Mouse (Mus musculus): Measurements from ENCODE around the gene Olfr1378. TPM values are rescaled to one million over a fixed set of nuclear protein-coding genes. Genes with fewer than 3 reads are reported as not detected.

Gene Olfr1378
- polyA plus RNA-seq, 1 experiment from 2014 or later = not detected

DNA sequence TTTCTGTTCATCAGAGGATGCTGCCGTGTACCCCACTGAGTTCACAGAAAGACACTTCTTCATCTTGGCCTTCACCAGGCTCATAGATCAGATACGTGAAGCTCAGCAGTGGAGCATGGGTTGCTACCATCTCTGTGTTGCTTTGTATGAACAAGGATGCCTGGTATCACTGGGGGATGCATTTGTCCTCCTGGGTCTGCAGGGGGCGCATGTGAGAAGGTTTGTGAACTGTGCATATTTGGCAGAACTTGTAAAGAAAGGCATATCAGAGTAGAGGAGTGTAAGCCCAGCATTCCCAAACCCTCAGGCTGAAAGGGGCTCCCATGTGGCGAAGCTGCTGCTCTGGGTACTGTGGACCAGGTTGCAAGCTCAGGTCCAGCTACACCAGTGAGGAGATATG is 10.9 kb downstream of the Olfr1378 start:
- no peaks in the 10 kb centered on the region for H3K27me3 ChIP-seq (replicated peaks; ENCODE audit: control insufficient read depth, insufficient read depth, low read length)
- H3K4me3 ChIP-seq (ENCODE audit: low read depth, low read length) = no peak overlapping the region
- H3K4me1 ChIP-seq (replicated peaks; ENCODE audit: control insufficient read depth, insufficient read depth, low read length) = no peaks in the 10 kb centered on the region
- H3K9ac ChIP-seq (ENCODE audit: low read depth, low read length) = no peak overlapping the region
- TF ChIP-seq CTCF (IDR thresholded peaks at IDR 0.05; ENCODE audit: low read depth) = peak; percentile 23; the same call in 1 of the 2 replicates
- no peaks in the 10 kb centered on the region for H3K36me3 ChIP-seq (ENCODE audit: control insufficient read depth, insufficient read depth)
- H3K27ac ChIP-seq (ENCODE audit: low read depth, low read length) = no peak overlapping the region
- no peak for ATAC-seq
- H3K9me3 ChIP-seq (ENCODE audit: control insufficient read depth) = no peaks in the 10 kb centered on the region
- 65% methylated on average over 4 of the region's 4 CpGs for WGBS
- H3K4me2 ChIP-seq (replicated peaks; ENCODE audit: low read depth) = no peak overlapping the region

DNA sequence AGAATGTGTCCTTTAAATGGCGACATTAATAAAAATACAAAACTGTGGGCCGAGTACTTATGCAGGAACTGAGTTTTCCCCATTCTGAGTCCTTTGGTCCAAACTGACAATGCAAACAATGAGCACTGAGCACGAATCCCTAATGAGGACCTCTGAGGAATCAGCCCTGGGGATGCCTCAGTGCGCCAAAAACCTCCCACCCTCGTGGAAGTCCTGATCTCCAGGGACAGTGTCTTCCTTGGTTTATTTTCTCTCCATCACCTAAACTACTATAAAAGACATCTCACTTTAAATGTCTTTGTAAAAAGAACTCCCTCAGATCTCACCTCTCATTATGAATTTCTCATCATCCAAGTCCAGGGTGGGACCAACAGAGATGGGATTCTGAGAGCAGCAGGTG is 15.3 kb downstream of the Olfr1378 start, which contains the start of gene Olfr1377:
TSS of gene Olfr1377 (plus strand) at position 301 of the 400 bp plus-strand sequence.
- Histone ChIP-seq H3K27ac (ENCODE audit: low read depth, low read length) (no peak within 1 kb of the TSS), H3K27me3 (replicated peaks; ENCODE audit: control insufficient read depth, insufficient read depth, low read length) (no peaks in the 10 kb centered on the region), H3K9me3 (ENCODE audit: control insufficient read depth) (no peaks in the 10 kb centered on the region), H3K4me2 (replicated peaks; ENCODE audit: low read depth) (no peak within 1 kb of the TSS), H3K36me3 (ENCODE audit: control insufficient read depth, insufficient read depth) (no peaks in the 10 kb centered on the region), H3K9ac (ENCODE audit: low read depth, low read length) (no peak within 1 kb of the TSS), H3K4me1 (replicated peaks; ENCODE audit: control insufficient read depth, insufficient read depth, low read length) (no peaks in the 10 kb centered on the region), H3K4me3 (ENCODE audit: low read depth, low read length) (no peak within 1 kb of the TSS)
- 68% methylated on average over 5 of the region's 5 CpGs for WGBS
- no peak for ATAC-seq
- no peak for TF ChIP-seq CTCF (IDR thresholded peaks at IDR 0.05; ENCODE audit: low read depth)

DNA sequence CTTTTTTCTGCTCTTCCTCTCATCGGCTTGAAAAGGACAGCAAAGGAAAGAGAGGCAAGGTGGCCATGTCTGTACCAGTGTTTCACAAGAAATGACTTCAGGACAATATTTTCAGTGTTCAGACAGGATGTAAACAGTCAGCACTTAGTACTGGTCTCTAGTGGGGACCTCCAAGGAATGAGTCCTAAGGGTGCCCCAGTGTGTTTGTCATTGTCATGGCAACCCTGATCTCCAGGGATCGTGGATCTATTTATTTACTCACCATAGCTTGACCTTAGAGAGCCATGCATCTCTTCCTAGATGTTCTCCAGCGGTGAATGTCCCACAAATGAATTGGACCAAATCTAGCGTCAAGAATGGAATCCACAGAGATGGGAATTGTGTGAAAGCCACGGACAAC is 37.0 kb downstream of the Olfr1378 start, which contains the start of gene Olfr51:
TSS of gene Olfr51 (plus strand) at position 301 of the 400 bp plus-strand sequence.
- no peak for ATAC-seq
- WGBS = 61% methylated on average over 5 of the region's 5 CpGs
- H3K4me1 ChIP-seq (replicated peaks; ENCODE audit: control insufficient read depth, insufficient read depth, low read length) = no peaks in the 10 kb centered on the region
- no peak within 1 kb of the TSS for H3K4me2 ChIP-seq (replicated peaks; ENCODE audit: low read depth)
- no peaks in the 10 kb centered on the region for H3K27me3 ChIP-seq (replicated peaks; ENCODE audit: control insufficient read depth, insufficient read depth, low read length)
- H3K9ac ChIP-seq (ENCODE audit: low read depth, low read length) = no peak within 1 kb of the TSS
- no peaks in the 10 kb centered on the region for H3K9me3 ChIP-seq (ENCODE audit: control insufficient read depth)
- TF ChIP-seq CTCF (IDR thresholded peaks at IDR 0.05; ENCODE audit: low read depth) = no peak
- no peak within 1 kb of the TSS for H3K27ac ChIP-seq (ENCODE audit: low read depth, low read length)
- no peak within 1 kb of the TSS for H3K4me3 ChIP-seq (ENCODE audit: low read depth, low read length)
- no peaks in the 10 kb centered on the region for H3K36me3 ChIP-seq (ENCODE audit: control insufficient read depth, insufficient read depth)

DNA sequence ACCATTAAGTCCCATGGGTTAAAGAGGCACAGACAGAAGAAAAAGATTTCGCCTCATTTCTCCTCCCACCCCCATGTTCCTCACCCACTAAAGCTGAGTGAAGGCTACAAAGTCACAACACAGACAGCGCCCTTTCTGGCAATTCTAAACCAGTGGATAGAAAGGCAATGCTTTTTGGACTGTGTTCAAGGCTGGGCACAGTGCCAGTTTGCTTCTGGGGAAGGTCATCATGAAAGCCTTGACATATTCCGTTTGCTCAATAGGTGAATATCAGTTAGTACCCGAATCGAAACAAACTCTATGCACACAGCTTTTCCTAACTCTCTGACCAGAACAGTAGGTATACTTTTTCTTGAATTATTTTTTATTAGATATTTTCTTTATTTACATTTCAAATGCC is 45.5 kb downstream of the Olfr1378 start:
- H3K9ac ChIP-seq (ENCODE audit: low read depth, low read length) = no peak overlapping the region
- H3K36me3 ChIP-seq (ENCODE audit: control insufficient read depth, insufficient read depth) = no peaks in the 10 kb centered on the region
- no peaks in the 10 kb centered on the region for H3K4me1 ChIP-seq (replicated peaks; ENCODE audit: control insufficient read depth, insufficient read depth, low read length)
- ATAC-seq = no peak
- no peaks in the 10 kb centered on the region for H3K27me3 ChIP-seq (replicated peaks; ENCODE audit: control insufficient read depth, insufficient read depth, low read length)
- no peak for TF ChIP-seq CTCF (IDR thresholded peaks at IDR 0.05; ENCODE audit: low read depth)
- H3K9me3 ChIP-seq (ENCODE audit: control insufficient read depth) = no peaks in the 10 kb centered on the region
- 67% methylated on average over 5 of the region's 5 CpGs for WGBS
- H3K4me3 ChIP-seq (ENCODE audit: low read depth, low read length) = no peak overlapping the region
- H3K27ac ChIP-seq (ENCODE audit: low read depth, low read length) = no peak overlapping the region
- no peak overlapping the region for H3K4me2 ChIP-seq (replicated peaks; ENCODE audit: low read depth)

DNA sequence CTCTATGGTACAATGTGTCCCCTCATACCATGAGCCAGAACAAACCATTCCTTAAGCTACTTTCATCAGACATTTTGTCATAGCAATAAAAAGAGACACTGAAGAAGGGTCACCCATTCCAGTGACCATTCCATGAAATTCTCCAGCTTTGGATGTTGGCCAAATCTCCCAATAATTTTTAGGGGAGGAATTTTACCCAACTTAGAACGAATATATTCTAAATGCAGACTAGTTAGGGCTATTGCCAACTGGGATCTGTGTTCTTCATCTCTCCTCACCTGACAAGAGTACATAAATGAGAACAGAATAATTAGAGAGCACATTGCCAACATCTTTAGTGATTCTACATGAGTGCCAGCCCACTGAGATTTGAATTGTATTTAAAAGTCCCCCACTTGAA is 47.6 kb downstream of the Olfr1378 start, which contains the start of gene Olfr54:
TSS of gene Olfr54 (plus strand) at position 301 of the 400 bp plus-strand sequence.
- Histone ChIP-seq H3K36me3 (ENCODE audit: control insufficient read depth, insufficient read depth) (no peaks in the 10 kb centered on the region), H3K4me3 (ENCODE audit: low read depth, low read length) (no peak within 1 kb of the TSS), H3K9ac (ENCODE audit: low read depth, low read length) (no peak within 1 kb of the TSS), H3K4me1 (replicated peaks; ENCODE audit: control insufficient read depth, insufficient read depth, low read length) (no peaks in the 10 kb centered on the region), H3K27ac (ENCODE audit: low read depth, low read length) (no peak within 1 kb of the TSS), H3K27me3 (replicated peaks; ENCODE audit: control insufficient read depth, insufficient read depth, low read length) (no peaks in the 10 kb centered on the region), H3K4me2 (replicated peaks; ENCODE audit: low read depth) (no peak within 1 kb of the TSS), H3K9me3 (ENCODE audit: control insufficient read depth) (no peaks in the 10 kb centered on the region)
- ATAC-seq = no peak
- 64% methylated on average over 1 of the region's 1 CpGs for WGBS
- TF ChIP-seq CTCF (IDR thresholded peaks at IDR 0.05; ENCODE audit: low read depth) = no peak

DNA sequence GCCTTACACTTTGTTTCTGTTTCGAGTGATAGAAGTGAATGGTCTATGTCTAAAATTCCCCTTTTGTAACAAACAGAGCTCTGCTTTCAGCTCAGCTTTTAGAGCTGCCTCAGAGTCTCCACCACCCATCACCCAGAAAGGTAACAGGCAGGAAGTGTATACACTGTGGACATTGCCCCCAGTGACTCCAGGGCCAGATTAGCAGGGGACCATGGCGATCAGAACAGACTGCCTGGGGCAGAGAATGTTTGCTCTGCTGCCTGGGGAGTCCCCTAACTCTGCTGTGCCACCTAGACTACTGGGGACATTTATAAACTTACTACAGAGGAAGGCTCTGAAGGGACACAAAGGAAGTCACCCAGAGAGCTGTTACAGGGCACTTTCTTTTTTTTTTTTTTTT is 50.0 kb downstream of the Olfr1378 start:
- ATAC-seq = no peak
- H3K27ac ChIP-seq (ENCODE audit: low read depth, low read length) = no peak overlapping the region
- no peak for TF ChIP-seq CTCF (IDR thresholded peaks at IDR 0.05; ENCODE audit: low read depth)
- H3K9me3 ChIP-seq (ENCODE audit: control insufficient read depth) = no peaks in the 10 kb centered on the region
- no peak overlapping the region for H3K4me3 ChIP-seq (ENCODE audit: low read depth, low read length)
- no peak overlapping the region for H3K4me2 ChIP-seq (replicated peaks; ENCODE audit: low read depth)
- no peaks in the 10 kb centered on the region for H3K36me3 ChIP-seq (ENCODE audit: control insufficient read depth, insufficient read depth)
- H3K9ac ChIP-seq (ENCODE audit: low read depth, low read length) = no peak overlapping the region
- no peaks in the 10 kb centered on the region for H3K27me3 ChIP-seq (replicated peaks; ENCODE audit: control insufficient read depth, insufficient read depth, low read length)
- 41% methylated on average over 2 of the region's 2 CpGs for WGBS
- no peaks in the 10 kb centered on the region for H3K4me1 ChIP-seq (replicated peaks; ENCODE audit: control insufficient read depth, insufficient read depth, low read length)

Other genes starting within 250 kb of the Olfr1378 start
- 3.4 and 3.5 TPM in 2 replicates for gene Zfp354c, start 138.8 kb upstream of the Olfr1378 start, polyA plus RNA-seq (2015; fragmentation: Nextera tagmentation; extraction: Ambion mirVana)
- gene Zfp879, start 125.0 kb upstream of the Olfr1378 start, polyA plus RNA-seq (2015; fragmentation: Nextera tagmentation; extraction: Ambion mirVana) = 0.08 and 0.18 TPM in 2 replicates
- not detected in 2 replicates for gene Grm6, start 115.8 kb upstream of the Olfr1378 start, polyA plus RNA-seq (2015; fragmentation: Nextera tagmentation; extraction: Ambion mirVana)
- 1.1 and 1.2 TPM in 2 replicates for gene Zfp454, start 78.9 kb upstream of the Olfr1378 start, polyA plus RNA-seq (2015; fragmentation: Nextera tagmentation; extraction: Ambion mirVana)
- gene Zfp2, start 50.4 kb upstream of the Olfr1378 start, polyA plus RNA-seq (2015; fragmentation: Nextera tagmentation; extraction: Ambion mirVana) = 2.1 and 2.7 TPM in 2 replicates
- 0.54 and 0.63 TPM in 2 replicates for gene Zfp354b, start 34.9 kb upstream of the Olfr1378 start, polyA plus RNA-seq (2015; fragmentation: Nextera tagmentation; extraction: Ambion mirVana)
- gene 4933414I15Rik, start 22.8 kb upstream of the Olfr1378 start, polyA plus RNA-seq (2015; fragmentation: Nextera tagmentation; extraction: Ambion mirVana) = not detected in 2 replicates
- gene Prop1, start 12.8 kb upstream of the Olfr1378 start, polyA plus RNA-seq (2015; fragmentation: Nextera tagmentation; extraction: Ambion mirVana) = not detected in 2 replicates
- gene Olfr1377, start 15.4 kb downstream of the Olfr1378 start, polyA plus RNA-seq (2015; fragmentation: Nextera tagmentation; extraction: Ambion mirVana) = not detected in 2 replicates
- gene Olfr51, start 37.1 kb downstream of the Olfr1378 start, polyA plus RNA-seq (2015; fragmentation: Nextera tagmentation; extraction: Ambion mirVana) = not detected in 2 replicates
- gene Olfr54, start 47.7 kb downstream of the Olfr1378 start, polyA plus RNA-seq (2015; fragmentation: Nextera tagmentation; extraction: Ambion mirVana) = not detected in 2 replicates
- not detected in 2 replicates for gene Olfr1375, start 81.6 kb downstream of the Olfr1378 start, polyA plus RNA-seq (2015; fragmentation: Nextera tagmentation; extraction: Ambion mirVana)
- 2.3 and 2.6 TPM in 2 replicates for gene Zfp354a, start 92.7 kb downstream of the Olfr1378 start, polyA plus RNA-seq (2015; fragmentation: Nextera tagmentation; extraction: Ambion mirVana)